Mouse (Mus musculus) lung, adult 18-20 months (tissue): ENCODE measurements around the gene Fam71f1.
"Not testable (repeated sequence)": the region's sequence is repeated elsewhere in the genome, so short reads cannot be mapped to it uniquely, and the experiment has no call there.

Experiments
- DNase-seq, 2 experiments: peaks; one replicate each; pipeline ENCODE4 v3.0.0; 2022; ENCODE audit warnings: mixed read lengths in 2 of 2

Fam71f1 gene

DNA sequence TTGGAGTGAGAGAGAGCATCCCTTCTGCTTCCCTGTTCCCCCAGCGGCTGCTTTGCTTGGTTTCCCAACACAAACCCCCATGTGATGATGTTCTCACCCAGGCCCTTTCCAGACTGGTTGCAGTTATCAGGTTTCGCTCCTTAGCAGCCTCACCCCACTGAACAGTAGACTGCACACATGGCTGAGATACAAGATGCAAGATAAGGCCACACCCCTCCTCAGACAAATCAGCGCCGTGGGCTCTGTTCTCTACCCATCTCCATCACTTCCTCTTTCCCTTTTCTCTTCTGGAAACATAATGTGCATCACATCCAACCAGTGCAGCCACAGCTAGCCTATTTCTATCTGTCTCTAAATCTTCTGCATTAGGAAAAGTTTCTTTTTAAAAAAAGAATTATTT is 10.6 kb downstream of the Fam71f1 start:
- no peak for DNase-seq

DNA sequence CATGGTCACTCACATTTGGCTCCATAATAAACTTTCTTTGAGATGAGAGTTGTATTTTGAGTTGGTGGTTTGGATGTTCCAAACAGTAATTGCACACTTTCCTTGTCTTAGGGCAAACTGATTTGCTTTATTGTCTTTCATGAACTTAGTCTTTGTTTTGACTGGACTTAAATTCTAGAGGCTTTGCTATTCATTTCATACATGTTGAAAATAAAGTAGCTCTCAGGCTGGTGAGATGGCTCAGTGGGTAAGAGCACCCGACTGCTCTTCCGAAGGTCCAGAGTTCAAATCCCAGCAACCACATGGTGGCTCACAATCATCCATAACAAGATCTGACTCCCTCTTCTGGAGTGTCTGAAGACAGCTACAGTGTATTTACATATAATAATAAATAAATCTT is 27.6 kb downstream of the Fam71f1 start:
- DNase-seq, result not testable (repeated sequence)

DNA sequence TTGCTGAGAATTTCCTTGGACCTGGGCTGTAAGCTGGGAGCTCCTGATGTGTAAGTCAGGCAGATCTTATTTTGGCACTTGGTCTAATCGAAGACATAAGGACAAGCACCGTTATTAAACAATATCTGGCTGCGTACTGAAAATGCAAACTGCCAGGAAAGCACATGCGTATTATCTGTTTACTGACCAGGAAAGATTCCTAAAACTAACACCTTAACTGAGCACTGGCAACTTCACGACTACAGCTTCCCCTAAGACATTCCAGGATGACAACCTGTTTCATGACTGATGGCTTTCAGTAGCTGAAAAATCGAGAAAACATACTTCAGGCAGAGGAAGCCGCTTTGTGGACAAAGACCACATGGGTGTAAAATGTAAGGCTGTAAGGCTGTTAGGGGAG is 28.2 kb downstream of the Fam71f1 start:
- peak in 1 of 2 experiments; percentile 8 for DNase-seq

DNA sequence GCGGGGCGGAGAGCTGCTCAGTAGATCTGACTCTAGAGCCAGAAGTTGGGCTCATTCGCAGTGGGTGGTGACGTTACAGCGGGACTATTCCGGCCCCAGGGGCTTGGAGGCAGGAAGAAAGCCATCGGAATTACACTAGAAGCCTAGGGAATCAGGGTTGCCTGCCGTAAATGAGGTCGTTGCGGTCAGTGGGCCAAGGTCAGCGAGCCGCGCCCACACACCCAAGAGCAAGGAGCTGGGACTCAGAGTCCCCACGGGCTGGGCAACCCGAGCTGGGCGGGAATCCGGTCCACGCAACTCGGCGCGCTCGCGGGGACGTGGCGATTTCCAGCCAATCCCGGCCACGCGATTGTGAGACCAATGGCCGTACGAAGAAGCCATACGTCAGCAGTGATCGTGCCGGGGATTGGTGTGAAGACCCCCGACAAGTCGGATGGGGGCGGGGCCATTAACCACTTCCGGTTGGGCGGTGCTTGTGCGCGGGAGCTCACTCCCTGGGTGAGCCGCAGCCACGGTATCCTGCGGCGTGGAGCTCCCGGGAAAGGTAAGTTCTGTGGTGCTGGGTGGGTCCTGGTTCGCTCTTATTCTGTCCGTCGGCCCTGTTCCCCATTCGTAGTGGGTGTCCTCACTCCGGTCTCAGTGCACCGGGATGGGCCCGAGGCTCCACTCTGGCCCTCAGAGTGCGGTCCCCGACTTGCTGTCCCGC is 28.9 kb downstream of the Fam71f1 start, which contains the start of gene Calu:
Calu (plus strand) TSS at position 405 of the 706 bp plus-strand sequence.
- DNase-seq, result peak; percentile 100

DNA sequence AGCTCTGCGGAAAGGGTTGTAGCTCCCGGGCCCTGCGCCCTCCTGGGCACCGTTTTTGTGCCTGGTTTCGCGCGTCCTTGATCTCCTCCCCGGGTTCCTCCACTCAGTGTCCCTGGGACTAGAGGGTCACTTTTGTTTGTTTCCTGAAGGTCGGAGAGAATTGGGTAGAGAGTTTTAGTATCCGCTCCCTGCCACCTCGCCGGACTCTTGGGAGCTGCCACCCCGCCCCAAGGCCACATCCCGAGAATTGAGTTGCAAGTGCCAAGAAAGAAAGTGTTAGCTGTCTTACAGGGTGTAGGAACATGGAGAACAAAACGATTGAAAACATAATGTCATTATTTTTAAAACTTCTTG is 29.4 kb downstream of the Fam71f1 start:
- DNase-seq, result no peak

DNA sequence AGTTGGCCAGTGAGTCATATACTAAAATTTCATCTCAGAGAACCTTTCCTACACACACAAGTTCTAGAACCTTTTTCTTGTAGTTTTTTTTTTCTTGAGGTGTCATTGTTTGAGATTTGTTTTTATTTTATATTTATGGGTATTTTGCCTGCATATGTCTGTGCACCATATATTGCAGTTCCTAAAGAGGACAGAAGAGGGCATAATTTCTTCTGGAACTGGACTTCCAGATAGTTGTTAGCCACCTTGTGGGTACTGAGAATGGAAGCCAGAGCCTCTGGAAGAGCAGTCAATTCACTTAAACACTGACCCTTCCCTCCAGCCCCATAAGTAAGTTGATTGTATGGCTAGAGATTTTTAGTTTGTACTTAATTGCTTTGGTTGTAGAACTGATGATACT is 32.7 kb downstream of the Fam71f1 start:
- no peak for DNase-seq

DNA sequence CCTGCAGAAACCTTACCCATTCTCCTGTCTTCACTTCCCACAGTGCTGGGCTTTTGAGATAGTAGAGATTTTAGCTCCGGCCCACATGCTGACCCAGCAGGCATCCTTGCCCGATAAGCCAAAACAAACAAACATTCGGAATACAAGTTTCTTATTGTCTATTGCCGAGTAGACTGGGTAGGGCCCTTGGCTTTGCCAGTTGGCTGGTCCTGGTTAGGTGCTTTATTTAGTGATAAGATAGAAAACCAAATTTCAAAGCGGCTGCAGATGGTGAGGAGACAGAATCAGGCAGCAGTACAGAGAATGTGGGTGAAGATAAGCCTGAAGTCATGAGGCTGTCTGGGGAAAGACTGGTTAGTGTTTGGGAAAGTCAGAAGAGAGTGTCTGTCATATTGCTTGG is 33.9 kb downstream of the Fam71f1 start:
- no peak for DNase-seq

DNA sequence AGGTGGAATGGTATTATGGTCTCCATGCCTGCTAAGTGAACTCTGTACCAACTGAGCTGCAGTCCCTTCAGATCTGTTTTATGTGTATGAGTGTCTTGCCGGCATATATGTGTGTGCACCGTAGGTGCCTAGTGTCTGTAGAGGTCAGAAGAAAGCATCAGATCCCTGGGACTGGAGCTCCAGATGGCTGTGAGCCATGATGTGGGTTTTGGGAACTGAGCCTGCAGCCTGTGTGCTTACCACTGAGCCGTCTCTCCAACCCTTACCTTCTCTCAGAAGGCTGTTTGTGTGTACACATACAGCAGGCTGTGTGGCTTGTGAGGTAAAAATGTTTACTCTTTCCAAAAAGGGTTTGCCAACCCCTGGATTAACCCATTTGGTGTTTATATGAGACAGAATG is 40.4 kb downstream of the Fam71f1 start:
- DNase-seq, result no peak

DNA sequence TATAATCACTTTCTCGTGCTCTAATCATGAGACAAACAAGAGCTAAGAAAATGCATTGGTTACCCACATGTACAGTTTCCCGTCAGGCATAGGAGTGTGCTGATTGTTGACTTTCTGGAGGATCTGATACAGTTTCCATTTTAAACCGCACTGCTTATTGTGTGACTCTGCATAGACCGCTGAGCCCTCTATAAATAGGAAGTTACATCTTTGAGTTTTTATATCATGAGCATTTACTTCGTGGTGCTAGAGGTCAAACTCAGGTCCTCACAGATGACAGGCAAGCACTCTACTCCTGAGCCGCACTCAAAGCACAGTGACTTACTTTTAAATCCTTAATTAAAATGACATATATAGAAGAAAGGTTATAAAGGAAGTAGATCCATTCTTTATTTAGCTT is 41.3 kb downstream of the Fam71f1 start:
- DNase-seq, result no peak

DNA sequence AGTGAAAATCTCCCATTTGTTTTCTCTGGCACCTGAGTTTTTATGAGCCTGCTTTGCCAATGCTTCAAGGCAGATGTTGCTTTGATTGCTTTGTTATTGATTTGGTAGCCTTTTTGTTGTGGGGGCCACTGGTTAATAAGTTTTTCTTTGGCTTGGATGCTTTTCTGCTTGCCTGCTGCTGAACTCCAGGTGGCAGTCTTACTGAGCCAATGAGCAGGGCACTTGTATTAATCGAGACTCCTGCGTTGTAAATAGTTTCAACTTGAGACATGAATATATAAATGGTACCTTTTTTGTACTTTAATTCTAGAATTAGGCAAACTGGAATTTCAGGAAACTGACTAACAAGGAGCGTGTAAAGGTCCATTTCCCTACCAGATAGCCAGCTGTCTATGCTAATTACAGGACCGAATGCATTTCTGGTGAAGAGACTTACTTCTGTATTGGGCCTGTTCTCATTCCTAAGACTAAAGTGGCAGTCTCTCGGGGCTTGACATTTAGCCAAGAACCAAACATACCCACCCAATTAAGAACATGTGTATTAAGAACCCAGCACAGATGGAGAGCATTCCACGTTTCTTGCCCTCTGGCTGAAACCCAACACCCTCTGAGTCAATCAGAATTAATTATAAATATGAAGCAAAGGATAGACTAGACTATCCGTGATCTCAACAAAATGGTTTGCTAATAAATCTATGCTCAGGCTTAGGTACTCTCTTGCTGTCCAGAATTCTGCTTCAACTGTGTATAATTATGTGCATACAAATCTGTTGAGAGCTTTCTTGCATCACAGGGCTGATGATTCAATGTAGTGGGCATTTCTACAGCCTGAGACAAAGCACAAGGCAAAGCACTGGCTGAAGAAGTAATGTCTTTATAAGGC is 43.5 kb downstream of the Fam71f1 start:
- DNase-seq, result peak in 1 of 2 experiments; percentile 33

DNA sequence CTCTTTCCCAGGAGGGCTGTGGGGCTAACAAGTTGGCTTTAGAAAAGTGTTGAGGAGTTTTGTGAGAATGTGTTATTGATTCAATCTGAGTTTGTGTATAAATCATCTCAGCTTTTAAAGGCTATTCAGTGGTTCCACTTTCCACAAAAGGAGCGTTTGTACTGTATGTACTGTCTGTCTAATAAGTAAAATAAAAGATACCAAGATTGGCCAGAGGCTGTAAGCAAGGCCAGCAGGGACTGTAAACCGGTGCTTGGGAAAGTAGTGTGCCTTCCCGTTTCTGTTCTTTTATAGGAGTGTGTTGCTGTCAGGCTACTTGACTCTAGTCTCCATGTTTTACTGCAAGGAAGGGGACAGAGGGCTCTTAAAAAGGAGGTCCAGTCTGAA is 44.2 kb downstream of the Fam71f1 start:
- DNase-seq, result no peak

DNA sequence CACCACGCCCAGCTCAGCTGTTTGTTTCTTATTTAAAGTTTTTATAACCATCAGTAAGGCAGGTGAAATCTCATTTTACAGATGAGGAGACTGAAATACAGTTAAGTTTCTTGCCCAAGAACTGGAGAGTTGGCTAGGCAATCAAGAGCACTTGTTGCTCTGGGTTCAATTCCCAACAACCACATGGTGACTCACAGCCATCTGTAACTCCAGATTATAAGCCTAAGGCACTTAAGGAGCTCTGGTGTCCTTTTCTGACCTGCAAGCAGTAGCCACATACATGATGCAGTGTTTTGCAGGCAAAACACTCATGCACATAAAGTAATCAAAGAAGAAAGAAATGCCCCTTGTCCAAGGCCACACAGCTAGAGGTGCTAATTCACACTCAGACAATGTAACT is 46.3 kb downstream of the Fam71f1 start:
- DNase-seq, result no peak

DNA sequence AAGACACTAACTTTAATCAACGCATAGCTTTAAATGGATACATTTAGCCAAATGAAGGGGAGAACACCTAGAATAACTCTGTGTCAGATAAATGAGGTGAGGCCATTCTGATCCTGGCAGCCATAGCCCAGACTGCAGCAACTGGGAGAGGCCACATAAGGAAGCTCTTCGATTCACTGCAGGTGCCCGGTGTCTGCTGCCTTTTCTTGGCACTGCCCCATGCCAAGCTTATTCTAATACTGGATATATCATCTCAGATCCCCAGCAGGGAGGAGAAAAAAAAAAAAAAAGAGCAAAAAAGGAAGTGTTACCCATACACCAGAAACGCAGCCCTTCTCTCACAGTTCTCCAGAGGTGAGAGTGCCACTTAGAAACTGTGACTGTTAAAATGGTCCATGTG is 58.4 kb downstream of the Fam71f1 start:
- no peak for DNase-seq

DNA sequence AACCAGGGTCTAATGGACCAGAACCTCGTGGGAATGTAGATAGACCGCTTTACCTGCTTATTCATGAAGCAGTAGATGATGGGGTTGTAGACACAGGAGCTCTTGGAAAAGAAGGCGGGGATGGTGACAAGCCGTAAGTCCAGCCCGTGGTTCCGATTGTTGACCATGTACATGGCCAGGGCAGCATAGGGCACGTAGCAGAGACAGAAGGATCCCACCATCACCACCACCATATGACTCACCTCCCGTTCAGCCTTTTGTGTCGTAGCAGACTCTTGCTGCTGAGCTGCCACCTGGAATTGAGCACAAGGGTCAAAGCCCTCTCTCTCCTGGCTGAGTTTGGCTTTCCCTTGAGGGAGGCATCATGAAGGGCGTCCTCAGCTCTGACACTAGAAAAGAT is 59.7 kb downstream of the Fam71f1 start:
- no peak for DNase-seq

DNA sequence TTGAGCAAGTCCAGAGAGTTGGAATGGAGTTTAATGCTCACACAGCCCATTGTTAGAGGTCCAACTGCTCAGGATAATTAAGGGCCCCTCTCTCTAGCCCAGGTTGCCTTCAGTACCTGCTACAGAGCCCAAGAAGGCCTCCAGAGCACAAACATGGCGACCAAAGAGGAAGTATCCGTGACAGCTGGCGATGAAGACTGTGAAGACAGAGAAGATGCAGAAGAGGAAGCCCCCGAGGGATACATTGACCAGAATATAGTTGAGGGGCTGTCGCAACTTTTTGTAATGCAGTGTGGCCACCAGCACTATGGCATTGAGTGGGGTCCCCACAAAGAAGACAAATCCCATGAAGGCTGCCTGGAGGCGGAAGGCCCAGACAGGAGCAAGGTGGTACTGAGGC is 61.0 kb downstream of the Fam71f1 start:
- no peak for DNase-seq

DNA sequence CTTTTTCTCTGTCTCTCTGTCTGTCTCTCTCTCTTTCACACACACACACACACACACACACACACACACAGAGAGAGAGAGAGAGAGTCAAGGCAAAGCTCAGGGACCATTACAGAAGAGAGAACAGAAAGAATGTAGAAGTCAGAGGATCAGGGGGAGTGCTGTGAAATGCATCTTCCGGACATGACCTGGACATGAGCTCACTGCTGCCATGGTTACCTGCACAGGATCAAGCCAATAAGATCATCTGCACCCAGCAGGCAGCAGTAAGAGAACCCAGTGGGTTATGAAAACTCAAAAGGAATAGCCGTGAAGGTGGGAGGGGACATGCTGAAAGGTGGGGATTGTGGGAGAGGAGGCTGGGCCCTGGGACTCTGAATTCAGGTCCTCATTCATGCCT is 63.5 kb downstream of the Fam71f1 start:
- DNase-seq, result no peak
